Mouse (Mus musculus) lung, adult 2 months (tissue): ENCODE results near the gene Rfc4.

ENCODE experiments used
- CTCF ChIP-seq: fragments of 200-500 bp; IDR thresholded peaks from 2 replicates; pipeline ENCODE4 v1.5.1; 2011; ENCODE audit warnings: mild to moderate bottlenecking, low read length, control low read depth; ENCODE audit not compliant: insufficient read depth
- POLR2A ChIP-seq: fragments of 200-500 bp; IDR thresholded peaks from 2 replicates; pipeline ENCODE4 v1.6.1; 2011; ENCODE audit warnings: low read depth, mild to moderate bottlenecking, control low read depth, low read length, borderline replicate concordance; ENCODE audit errors: extremely low read depth

- TF ChIP-seq CTCF (peak; percentile 46; the same call in 1 of the 2 replicates), POLR2A (no peak)
Measured at GRCm38 (mm10) chr16:23135421-23136149, 8.0 kb upstream of the Rfc4 start.
